Mouse (Mus musculus) embryonic fibroblast, embryonic 13.5 days (primary cell): Measurements from ENCODE around the gene Pard6b.

Experiments used
- CTCF ChIP-seq: IDR thresholded peaks from 2 replicates; pipeline ENCODE4 v1.5.1; 2011; ENCODE audit warnings: mild to moderate bottlenecking, control low read depth, low read length, moderate library complexity, borderline replicate concordance; ENCODE audit not compliant: insufficient read depth
- POLR2A ChIP-seq: IDR thresholded peaks from 2 replicates; pipeline ENCODE4 v1.6.1; 2011; ENCODE audit warnings: low read depth, mild to moderate bottlenecking, control low read depth, low read length, moderate library complexity

DNA sequence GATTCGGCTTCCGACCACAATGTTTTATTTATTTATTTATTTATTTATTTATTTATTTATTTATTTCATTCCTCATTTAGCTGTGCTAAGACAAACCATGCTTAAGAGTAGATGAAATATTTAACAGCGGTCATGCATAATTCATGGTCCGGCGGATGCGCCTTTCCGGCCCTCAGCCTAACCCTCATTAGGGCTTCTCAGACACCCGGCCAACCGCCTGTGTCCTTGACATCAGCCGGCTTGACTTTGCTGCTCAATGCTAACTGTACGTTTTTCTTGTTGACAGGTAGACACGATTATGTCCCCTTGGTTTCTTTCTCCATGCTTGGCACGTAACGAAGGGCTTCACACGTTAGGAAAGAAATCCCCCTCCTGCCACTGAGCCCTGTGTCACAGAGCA lies 26.6 kb downstream of the Pard6b start:
- TF ChIP-seq POLR2A (no peak), CTCF (no peak)
